Mouse (Mus musculus): ENCODE results near the gene Set.

Gene Set

GRCm38 (mm10) chr2:30061215-30062166 lies 4.3 kb downstream of the Set start:
- no peak for DNase-seq

- peak; percentile 55 for DNase-seq
Observed at GRCm38 (mm10) chr2:30062249-30063093, 5.3 kb downstream of the Set start.

GRCm38 (mm10) chr2:30063235-30063634 lies 6.1 kb downstream of the Set start:
- no peak for DNase-seq

- DNase-seq: no peak
Observed at GRCm38 (mm10) chr2:30063791-30064190, 6.6 kb downstream of the Set start.

- no peak for DNase-seq
Observed at GRCm38 (mm10) chr2:30064298-30064697, 7.1 kb downstream of the Set start.

- DNase-seq: peak; percentile 92
Observed at GRCm38 (mm10) chr2:30066046-30066901, 9.1 kb downstream of the Set start.

GRCm38 (mm10) chr2:30067031-30067888 lies 10.1 kb downstream of the Set start:
- peak; percentile 47 for DNase-seq

GRCm38 (mm10) chr2:30067962-30068361 lies 10.8 kb downstream of the Set start:
- DNase-seq: no peak

GRCm38 (mm10) chr2:30072875-30073274 lies 15.7 kb downstream of the Set start:
- DNase-seq: no peak

- DNase-seq: no peak
Observed at GRCm38 (mm10) chr2:30073285-30073684, 16.1 kb downstream of the Set start.

GRCm38 (mm10) chr2:30075625-30076024 lies 18.4 kb downstream of the Set start:
- DNase-seq: no peak

- no peak for DNase-seq
Observed at GRCm38 (mm10) chr2:30076439-30076838, 19.3 kb downstream of the Set start.

GRCm38 (mm10) chr2:30076959-30077358 lies 19.8 kb downstream of the Set start:
- no peak for DNase-seq

- peak; percentile 75 for DNase-seq
Observed at GRCm38 (mm10) chr2:30077502-30078348, 20.5 kb downstream of the Set start, which contains the start of gene Pkn3. Gene Pkn3, plus strand, starts transcription at chr2:30077684.

- no peak for DNase-seq
Observed at GRCm38 (mm10) chr2:30078349-30078712, 21.2 kb downstream of the Set start.

- no peak for DNase-seq
Observed at GRCm38 (mm10) chr2:30078760-30079159, 21.6 kb downstream of the Set start.

- DNase-seq: no peak
Observed at GRCm38 (mm10) chr2:30080181-30080800, 23.1 kb downstream of the Set start.

GRCm38 (mm10) chr2:30084113-30084512 lies 26.9 kb downstream of the Set start:
- DNase-seq: no peak

- no peak for DNase-seq
Observed at GRCm38 (mm10) chr2:30084632-30085031, 27.5 kb downstream of the Set start.

- DNase-seq: no peak
Observed at GRCm38 (mm10) chr2:30087310-30087709, 30.1 kb downstream of the Set start.

Data from cerebellum, adult 8-10 months (tissue).